In genomic region chr3:37268338-37268737, GRCm38 (mm10) we compare ENCODE assay signal across 37 mouse cellular contexts. TPM values are rescaled to one million over a fixed set of nuclear protein-coding genes. Genes with fewer than 3 reads are reported as not detected.
DNase-seq lines count a peak whose midpoint lies in the region; ATAC-seq lines count a peak whose summit lies in the region.
"Had no signal": no experiment of that assay in that cellular context is flagged by ENCODE, and none has a peak within 500 bp of the region (broad histone marks: within the 10 kb centered on the region; RNA-seq: fewer than 3 reads in every experiment).

No protein-coding gene starts in this region.

- no peaks in the 10 kb centered on the region for H3K27me3 ChIP-seq in heart, embryonic 10.5 days (ENCODE audit: insufficient read depth, poor library complexity, severe bottlenecking)
- H3K27me3 ChIP-seq in heart, embryonic 12.5 days (replicated peaks): 0 out of 2 replicates have a peak, but pooled peaks cover 5% of the 10 kb centered on the region
- H3K27me3 ChIP-seq: embryonic facial prominence, embryonic 13.5 days; forebrain, embryonic 15.5 days; limb, embryonic 12.5 days; midbrain, embryonic 15.5 days; neural tube, embryonic 15.5 days had no signal

- no peaks in the 10 kb centered on the region for H3K4me1 ChIP-seq in heart, embryonic 10.5 days
- no peaks in the 10 kb centered on the region for H3K4me1 ChIP-seq in heart, embryonic 12.5 days (replicated peaks)
- H3K4me1 ChIP-seq: embryonic facial prominence, embryonic 13.5 days; forebrain, embryonic 10.5 days; forebrain, embryonic 15.5 days; limb, embryonic 12.5 days; liver, embryonic 15.5 days; midbrain, embryonic 10.5 days; midbrain, embryonic 15.5 days; neural tube, embryonic 15.5 days had no signal

- intact Hi-C loops in left cerebral cortex, postnatal 25 days (cut with DNase I): loop anchor here (10.0 kb wide), 1 partner anchor 194 kb away; no protein-coding TSS in a partner anchor

- H3K4me3 ChIP-seq in heart, embryonic 10.5 days: no peak overlapping the region
- no peak overlapping the region for H3K4me3 ChIP-seq in heart, embryonic 12.5 days
- H3K4me3 ChIP-seq: embryonic facial prominence, embryonic 13.5 days; forebrain, embryonic 10.5 days; forebrain, embryonic 15.5 days; left cerebral cortex, adult 2 months; limb, embryonic 12.5 days; liver, embryonic 15.5 days; midbrain, embryonic 10.5 days; midbrain, embryonic 15.5 days; neural tube, embryonic 15.5 days had no signal

- no peak overlapping the region for H3K9ac ChIP-seq in heart, embryonic 12.5 days
- H3K9ac ChIP-seq: embryonic facial prominence, embryonic 13.5 days; forebrain, embryonic 15.5 days; hindbrain, embryonic 14.5 days; limb, embryonic 12.5 days; liver, embryonic 15.5 days; lung, embryonic 14.5 days; midbrain, embryonic 15.5 days; neural tube, embryonic 15.5 days had no signal

- peak; percentile 19 for DNase-seq in heart, embryonic 10.5 days (ENCODE audit: low spot score)
- DNase-seq in left cerebral cortex, postnatal 25 days (ENCODE audit: low spot score in 2 of 2): peak; percentile 8 to 48
- DNase-seq in left cerebral cortex, adult 11 months (ENCODE audit: low spot score): no peak
- DNase-seq in CD4-positive helper T cell, adult 2 months (ENCODE audit: low read depth, low spot score): peak; percentile 67
- DNase-seq in Muller cell, postnatal 12 days (ENCODE audit: inconsistent ontology term): peak; percentile 7
- DNase-seq in cerebellum, adult 8-10 months: no peak
- no peak for DNase-seq in urinary bladder, adult 2 months (ENCODE audit: low spot score)
- DNase-seq: adrenal gland, postnatal 10 days; cerebellum, adult 11 months; cerebellum, adult 9-11 months; gastrocnemius, postnatal 10 days; heart, postnatal 4 days; kidney, adult 18-20 months; kidney, postnatal 10 days; lung, embryonic 14.5 days; retina, postnatal 1 day; spleen, adult 18-20 months; thymus, adult 18-20 months; thymus, postnatal 25 days had no signal

- no peaks in the 10 kb centered on the region for H3K9me3 ChIP-seq in heart, embryonic 10.5 days
- no peaks in the 10 kb centered on the region for H3K9me3 ChIP-seq in heart, embryonic 12.5 days (replicated peaks)
- H3K9me3 ChIP-seq: embryonic facial prominence, embryonic 13.5 days; forebrain, embryonic 10.5 days; forebrain, embryonic 15.5 days; limb, embryonic 12.5 days; liver, embryonic 15.5 days; midbrain, embryonic 10.5 days; midbrain, embryonic 15.5 days; neural tube, embryonic 15.5 days had no signal

- H3K27ac ChIP-seq in heart, embryonic 10.5 days: no peak overlapping the region
- no peak overlapping the region for H3K27ac ChIP-seq in heart, embryonic 12.5 days (ENCODE audit: poor library complexity, severe bottlenecking)
- H3K27ac ChIP-seq: embryonic facial prominence, embryonic 13.5 days; forebrain, embryonic 10.5 days; forebrain, embryonic 15.5 days; hindbrain, embryonic 14.5 days; left cerebral cortex, adult 2 months; limb, embryonic 12.5 days; liver, embryonic 15.5 days; midbrain, embryonic 10.5 days; midbrain, embryonic 15.5 days; neural tube, embryonic 15.5 days; stomach, postnatal 0 days had no signal

- H3K4me2 ChIP-seq in heart, embryonic 12.5 days: no peak overlapping the region
- H3K4me2 ChIP-seq: embryonic facial prominence, embryonic 13.5 days; forebrain, embryonic 15.5 days; hindbrain, embryonic 14.5 days; limb, embryonic 12.5 days; liver, embryonic 15.5 days; lung, embryonic 14.5 days; midbrain, embryonic 15.5 days; neural tube, embryonic 15.5 days had no signal

- no peak for ATAC-seq in heart, embryonic 12.5 days (ENCODE audit: insufficient number of reproducible peaks, low FRiP score)
- ATAC-seq: forebrain, embryonic 15.5 days; midbrain, embryonic 15.5 days had no signal

- WGBS in heart, embryonic 10.5 days: 83% methylated on average over 11 of the region's 11 CpGs
- 83% methylated on average over 11 of the region's 11 CpGs for WGBS in heart, embryonic 12.5 days

- no peaks in the 10 kb centered on the region for H3K36me3 ChIP-seq in heart, embryonic 10.5 days
- no peaks in the 10 kb centered on the region for H3K36me3 ChIP-seq in heart, embryonic 12.5 days
- H3K36me3 ChIP-seq: embryonic facial prominence, embryonic 13.5 days; forebrain, embryonic 10.5 days; forebrain, embryonic 15.5 days; limb, embryonic 12.5 days; liver, embryonic 15.5 days; midbrain, embryonic 10.5 days; midbrain, embryonic 15.5 days; neural tube, embryonic 15.5 days had no signal

RNA-seq across cellular contexts. Expression of gene Il21, which starts 35.9 kb away (rescaled TPM):
- not detected in 2 replicates for polyA plus RNA-seq in heart, embryonic 10.5 days (2016; fragmentation: Nextera tagmentation; extraction: Ambion mirVana)
- polyA plus RNA-seq in heart, embryonic 12.5 days (2016; fragmentation: Nextera tagmentation; extraction: Ambion mirVana): not detected in 2 replicates
- total RNA-seq in left cerebral cortex, postnatal 25 days (2021): under 1 TPM in 1 of 2 experiments, not detected in 1; 0.48 TPM
- polyA plus RNA-seq in urinary bladder, adult 2 months (2012; rRNA removed): not detected in 2 replicates
- total RNA-seq: adrenal gland, postnatal 10 days; common myeloid progenitor, adult 5-6 weeks; ES-E14; gastrocnemius, postnatal 10 days; granulocyte monocyte progenitor cell, adult 5-6 weeks; heart, postnatal 4 days; liver, adult 2 months; megakaryocyte progenitor cell, adult 5-6 weeks had no signal
- polyA plus RNA-seq: embryonic facial prominence, embryonic 13.5 days; forebrain, embryonic 10.5 days; forebrain, embryonic 15.5 days; heart, postnatal 0 days; hindbrain, embryonic 14.5 days; limb, embryonic 12.5 days; liver, adult 2 months; liver, embryonic 15.5 days; lung, embryonic 14.5 days; midbrain, embryonic 10.5 days; midbrain, embryonic 15.5 days; neural tube, embryonic 15.5 days; stomach, postnatal 0 days had no signal

RNA-seq across cellular contexts. Expression of gene Bbs12, which starts 44.0 kb away (rescaled TPM):
- 5.9 and 7.7 TPM in 2 replicates for polyA plus RNA-seq in heart, embryonic 10.5 days (2016; fragmentation: Nextera tagmentation; extraction: Ambion mirVana)
- polyA plus RNA-seq in heart, embryonic 12.5 days (2016; fragmentation: Nextera tagmentation; extraction: Ambion mirVana): 3.9 and 5.4 TPM in 2 replicates
- total RNA-seq in left cerebral cortex, postnatal 25 days (2021): 1 to 10 TPM; 5.3 to 5.6 TPM
- polyA plus RNA-seq in urinary bladder, adult 2 months (2012; rRNA removed): 2.2 and 2.6 TPM in 2 replicates

RNA-seq across cellular contexts. Expression of gene Cetn4, which starts 44.2 kb away (rescaled TPM):
- 0.80 and 1.1 TPM in 2 replicates for polyA plus RNA-seq in heart, embryonic 10.5 days (2016; fragmentation: Nextera tagmentation; extraction: Ambion mirVana)
- 0.95 and 2.1 TPM in 2 replicates for polyA plus RNA-seq in heart, embryonic 12.5 days (2016; fragmentation: Nextera tagmentation; extraction: Ambion mirVana)
- 1 to 10 TPM; 6.7 to 7.9 TPM for total RNA-seq in left cerebral cortex, postnatal 25 days (2021)
- 3.2 and 4.4 TPM in 2 replicates for polyA plus RNA-seq in urinary bladder, adult 2 months (2012; rRNA removed)
- polyA plus RNA-seq: liver, adult 2 months had no signal

Comparison
In these comparisons a context has a peak if more than half of its experiments do, and no peak if none do; other contexts are left out.
1. DNase-seq: peak in heart, embryonic 10.5 days (single experiment), left cerebral cortex, postnatal 25 days (2 of 2), CD4-positive helper T cell, adult 2 months (single experiment) and Muller cell, postnatal 12 days (single experiment); none in left cerebral cortex, adult 11 months (single experiment), cerebellum, adult 8-10 months (single experiment) and urinary bladder, adult 2 months (single experiment).